Mouse (Mus musculus): ENCODE measurements around the gene Sf3b1.

- no peak for TF ChIP-seq CTCF (IDR thresholded peaks at IDR 0.05; ENCODE audit: borderline replicate concordance, control insufficient read depth, extremely low read depth, insufficient read depth, low read length, poor library complexity)
- no peak for TF ChIP-seq POLR2A (IDR thresholded peaks at IDR 0.05; ENCODE audit: control insufficient read depth, extremely low read depth, insufficient read depth, low read length, poor library complexity)
Measured at GRCm38 (mm10) chr1:55051671-55052070, 24.4 kb upstream of the Sf3b1 start.
